Mouse (Mus musculus) hindbrain, embryonic 11.5 days (tissue): ENCODE measurements at regions not wholly inside any gene's neighbourhood (a gene's known extent, or its start where the extent isn't known, plus 50 kb on each side); places are given as distances from the start of the nearest gene placed in this dataset.

Experiments used
- ATAC-seq: fragments of 200-750 bp; cut with Nextera tagmentation; 2 replicates; pipeline ENCODE4 v1.8.0; 2017; ENCODE audit warnings: mild to moderate bottlenecking, moderate TSS enrichment, moderate library complexity; ENCODE audit not compliant: low FRiP score
- DNase-seq: peaks from one replicate; pipeline ENCODE4 v3.0.0-alpha.2; 2015; ENCODE audit warnings: low spot score
- H3K27ac ChIP-seq: fragments of 300-500 bp; sonication (generic); 2 replicates; pipeline ENCODE4 v1.5.1; 2014; ENCODE audit warnings: mild to moderate bottlenecking, low read depth, low read length
- H3K27me3 ChIP-seq: fragments of 300-500 bp; sonication (generic); 2 replicates; pipeline ENCODE4 v1.6.1; 2014; ENCODE audit warnings: mild to moderate bottlenecking, low read length, moderate library complexity, mixed read lengths; ENCODE audit not compliant: control insufficient read depth, insufficient read depth
- H3K36me3 ChIP-seq: fragments of 300-500 bp; sonication (generic); 2 replicates; pipeline ENCODE4 v1.6.1; 2014; ENCODE audit warnings: mild to moderate bottlenecking, low read length, moderate library complexity, mixed read lengths; ENCODE audit not compliant: control insufficient read depth, insufficient read depth
- H3K4me1 ChIP-seq: fragments of 300-500 bp; sonication (generic); replicated peaks from 2 replicates; pipeline ENCODE4 v1.6.1; 2014; ENCODE audit warnings: low read length, mixed read lengths; ENCODE audit not compliant: control insufficient read depth, insufficient read depth
- H3K4me2 ChIP-seq: fragments of 300-500 bp; sonication (generic); replicated peaks from 2 replicates; pipeline ENCODE4 v1.6.1; 2014; ENCODE audit warnings: mild to moderate bottlenecking, low read depth, low read length
- H3K4me3 ChIP-seq: fragments of 300-500 bp; sonication (generic); 2 replicates; pipeline ENCODE4 v1.5.1; 2014; ENCODE audit warnings: low read depth, low read length
- H3K9ac ChIP-seq: fragments of 300-500 bp; sonication (generic); 2 replicates; pipeline ENCODE4 v1.6.1; 2014; ENCODE audit warnings: low read depth, low read length
- H3K9me3 ChIP-seq: fragments of 300-500 bp; sonication (generic); 2 replicates; pipeline ENCODE4 v1.6.1; 2016; ENCODE audit warnings: low read length; ENCODE audit not compliant: control insufficient read depth
- WGBS: fragments of 180-500 bp; shearing (Covaris S2); extraction: QIAGEN DNeasy Blood & Tissue Kit; methylation state at CpG from one replicate; pipeline ENCODE4 v1.1.7; 2014; 5-methylcytosine and 5-hydroxymethylcytosine counted together

DNA sequence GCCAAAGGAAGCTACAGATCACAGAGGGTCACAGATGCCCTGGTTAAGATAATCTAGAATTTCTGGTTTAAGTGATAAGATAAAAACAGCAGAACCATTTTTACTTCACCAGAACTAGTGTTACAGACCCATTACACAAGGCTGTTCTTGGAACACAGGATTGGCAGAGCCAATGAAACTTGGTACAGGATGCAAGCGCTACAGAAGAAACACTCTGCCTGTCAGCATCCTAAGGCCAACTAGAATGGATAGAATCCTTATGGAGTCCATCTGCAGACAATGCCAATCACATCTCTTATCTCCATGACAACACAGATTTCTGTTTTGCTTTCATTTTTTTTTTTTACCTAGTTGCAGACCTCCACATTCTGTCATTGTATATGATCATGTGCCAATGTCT, 759.4 kb upstream of the Stxbp6 start:
- DNase-seq (peak; percentile 2), ATAC-seq (peak; percentile 17; the same call in 1 of the 2 replicates)
- Histone ChIP-seq H3K9ac (no peak overlapping the region), H3K4me2 (no peak overlapping the region), H3K27ac (no peak overlapping the region), H3K4me3 (no peak overlapping the region), H3K9me3 (no peaks in the 10 kb centered on the region), H3K27me3 (no peaks in the 10 kb centered on the region), H3K4me1 (no peaks in the 10 kb centered on the region), H3K36me3 (no peaks in the 10 kb centered on the region)
- WGBS: 82% methylated on average over 1 of the region's 1 CpGs

DNA sequence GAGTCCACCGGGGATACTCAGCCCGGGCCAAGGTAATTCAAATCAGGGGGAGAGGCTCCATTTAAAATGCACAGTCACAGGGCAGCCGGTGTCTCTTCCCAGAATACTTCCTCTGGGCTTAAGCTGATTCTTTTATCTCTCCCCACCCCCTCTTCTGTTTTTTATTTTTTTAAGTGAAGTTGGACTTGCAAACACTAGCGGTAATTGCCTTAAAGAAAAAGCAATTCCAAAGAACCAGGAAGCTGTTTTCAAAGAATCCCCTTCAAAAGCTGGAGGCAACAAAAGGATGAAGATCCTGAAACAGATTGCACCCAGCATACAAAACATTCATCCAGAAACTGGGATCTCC, 758.9 kb upstream of the Stxbp6 start:
- Histone ChIP-seq H3K4me3 (no peak overlapping the region), H3K4me2 (no peak overlapping the region), H3K9me3 (no peaks in the 10 kb centered on the region), H3K4me1 (no peaks in the 10 kb centered on the region), H3K9ac (no peak overlapping the region), H3K27ac (no peak overlapping the region), H3K36me3 (no peaks in the 10 kb centered on the region), H3K27me3 (no peaks in the 10 kb centered on the region)
- WGBS: 16% methylated on average over 4 of the region's 4 CpGs
- ATAC-seq: peak; percentile 68; the same call in 1 of the 2 replicates
- DNase-seq: peak; percentile 1

DNA sequence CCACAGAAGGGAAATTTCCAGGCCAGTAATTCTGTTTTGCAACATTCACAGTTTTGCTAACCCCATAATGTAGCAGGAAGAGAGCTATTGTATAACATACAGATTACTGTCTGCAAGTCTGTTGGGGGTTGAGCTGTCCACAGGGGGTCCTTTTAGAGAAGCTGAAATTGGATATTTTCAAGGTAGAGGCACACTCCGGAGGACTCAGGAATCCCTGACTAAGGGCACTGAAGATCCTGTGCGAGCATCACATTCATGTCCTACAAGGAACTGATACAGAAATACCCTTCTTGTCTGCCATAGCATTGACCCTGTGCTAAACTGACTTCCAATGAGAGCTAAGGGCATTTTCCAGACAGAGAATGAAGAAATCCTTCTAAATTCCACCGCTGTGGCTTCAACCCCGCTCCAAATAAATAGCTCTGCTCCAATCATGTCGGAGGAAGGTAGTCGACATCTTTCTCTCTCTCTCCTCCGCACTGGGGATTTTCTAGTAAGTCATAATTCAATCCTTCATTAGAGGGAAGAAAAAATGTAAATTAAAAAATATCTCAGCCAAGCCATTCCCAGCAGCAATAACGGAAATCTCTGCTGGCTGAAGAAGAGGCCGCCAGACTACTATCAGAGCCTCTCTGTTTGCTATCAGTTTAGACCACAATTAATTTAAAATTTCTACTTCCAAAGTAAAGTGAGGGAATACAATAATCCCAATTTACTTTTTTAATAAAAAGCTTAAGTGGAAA, 758.3 kb upstream of the Stxbp6 start:
- no peak overlapping the region for H3K9ac ChIP-seq
- no peaks in the 10 kb centered on the region for H3K27me3 ChIP-seq
- no peak overlapping the region for H3K27ac ChIP-seq
- ATAC-seq (peak; percentile 26; the same call in 1 of the 2 replicates), DNase-seq (peak; percentile 3)
- H3K4me1 ChIP-seq: no peaks in the 10 kb centered on the region
- H3K36me3 ChIP-seq: no peaks in the 10 kb centered on the region
- no peak overlapping the region for H3K4me2 ChIP-seq
- no peak overlapping the region for H3K4me3 ChIP-seq
- 50% methylated on average over 9 of the region's 9 CpGs for WGBS
- H3K9me3 ChIP-seq: no peaks in the 10 kb centered on the region

DNA sequence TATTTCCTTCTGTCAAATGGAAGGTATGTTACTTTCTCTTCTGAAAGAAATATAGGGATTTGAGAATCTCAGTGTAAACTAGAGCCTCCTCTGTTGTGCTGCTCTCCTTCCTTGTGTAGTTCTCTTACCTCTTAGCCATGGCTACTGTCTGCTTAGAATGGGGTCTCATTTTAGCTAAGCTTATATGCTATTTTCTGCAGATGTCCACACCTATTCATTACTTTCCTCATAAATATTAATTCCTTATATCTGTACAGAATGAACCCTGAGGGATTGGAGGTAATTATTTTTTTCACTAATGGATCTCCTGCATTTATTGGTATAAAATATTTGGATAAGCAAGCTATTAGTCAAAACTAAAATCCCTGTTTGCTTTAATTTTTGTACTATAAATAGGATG, 750.4 kb upstream of the Stxbp6 start:
- no peak overlapping the region for H3K27ac ChIP-seq
- no peaks in the 10 kb centered on the region for H3K9me3 ChIP-seq
- no peak overlapping the region for H3K4me3 ChIP-seq
- no peak for DNase-seq
- H3K27me3 ChIP-seq: no peaks in the 10 kb centered on the region
- no peak overlapping the region for H3K9ac ChIP-seq
- peak; percentile 71 for ATAC-seq
- no peak overlapping the region for H3K4me2 ChIP-seq
- H3K4me1 ChIP-seq: no peaks in the 10 kb centered on the region
- no peaks in the 10 kb centered on the region for H3K36me3 ChIP-seq
